Comparison of ENCODE assay signal across 9 mouse cellular contexts in genomic region chr7:73741841-73742240, GRCm38 (mm10). TPM values are rescaled to one million over a fixed set of nuclear protein-coding genes. Genes with fewer than 3 reads are reported as not detected.
DNase-seq lines count a peak whose midpoint lies in the region; ATAC-seq and TF ChIP-seq lines count a peak whose summit lies in the region.
"Had no signal": no experiment of that assay in that cellular context is flagged by ENCODE, and none has a peak within 500 bp of the region (broad histone marks: within the 10 kb centered on the region; RNA-seq: fewer than 3 reads in every experiment).

No protein-coding gene starts in this region.

- H3K27ac ChIP-seq in forebrain, embryonic 14.5 days (ENCODE audit: low read depth, low read length), result no peak overlapping the region
- H3K27ac ChIP-seq in forebrain, embryonic 10.5 days, result no peak overlapping the region
- peak overlapping the region; percentile 89 for H3K27ac ChIP-seq in lung, embryonic 14.5 days (ENCODE audit: low read depth)
- no peak overlapping the region for H3K27ac ChIP-seq in intestine, embryonic 16.5 days (ENCODE audit: low read length)
- H3K27ac ChIP-seq in olfactory bulb, adult 2 months (ENCODE audit: insufficient read depth, low read depth, low read length), result peak overlapping the region; percentile 84

- no peak overlapping the region for H3K4me3 ChIP-seq in forebrain, embryonic 14.5 days (ENCODE audit: low read depth, low read length)
- H3K4me3 ChIP-seq in forebrain, embryonic 10.5 days, result no peak overlapping the region
- peak overlapping the region; percentile 68 for H3K4me3 ChIP-seq in lung, embryonic 14.5 days (ENCODE audit: low read depth, low read length)
- H3K4me3 ChIP-seq in intestine, embryonic 16.5 days (ENCODE audit: low read length), result peak overlapping the region; percentile 74
- peak overlapping the region; percentile 21; the same call in 1 of the 2 replicates for H3K4me3 ChIP-seq in olfactory bulb, adult 2 months (ENCODE audit: insufficient read depth, low read depth, low read length)

- no peak for ATAC-seq in forebrain, embryonic 14.5 days
- no peak for ATAC-seq in lung, embryonic 14.5 days (ENCODE audit: insufficient read depth)
- no peak for ATAC-seq in intestine, embryonic 16.5 days

- H3K4me1 ChIP-seq in forebrain, embryonic 14.5 days (ENCODE audit: control insufficient read depth, insufficient read depth, low read length), result no peaks in the 10 kb centered on the region; the same call in 1 of the 2 replicates
- peaks cover 20% of the 10 kb centered on the region for H3K4me1 ChIP-seq in forebrain, embryonic 10.5 days
- peaks cover 9% of the 10 kb centered on the region for H3K4me1 ChIP-seq in lung, embryonic 14.5 days (ENCODE audit: insufficient read depth)
- peaks cover 17% of the 10 kb centered on the region for H3K4me1 ChIP-seq in intestine, embryonic 16.5 days (ENCODE audit: control insufficient read depth, insufficient read depth, low read length)
- H3K4me1 ChIP-seq in olfactory bulb, adult 2 months (ENCODE audit: control insufficient read depth, insufficient read depth, low read length), result peaks cover 22% of the 10 kb centered on the region

- DNase-seq in forebrain, embryonic 14.5 days (ENCODE audit: low spot score), result no peak
- no peak for DNase-seq in forebrain, embryonic 10.5 days (ENCODE audit: extremely low spot score, low spot score)
- DNase-seq in lung, embryonic 14.5 days, result no peak
- DNase-seq in lung, adult 18-20 months, result no peak
- no peak for DNase-seq in spleen, postnatal 36 days (ENCODE audit: low spot score in 2 of 2)
- DNase-seq in thymus, postnatal 4 days, result no peak
- DNase-seq: kidney, adult 11 months had no signal

- no peak for TF ChIP-seq POLR2A in olfactory bulb, adult 2 months (IDR thresholded peaks at IDR 0.05; ENCODE audit: insufficient read depth, low read depth, low read length)

- no peaks in the 10 kb centered on the region for H3K9me3 ChIP-seq in forebrain, embryonic 14.5 days (replicated peaks; ENCODE audit: control insufficient read depth, low read length)
- no peaks in the 10 kb centered on the region for H3K9me3 ChIP-seq in forebrain, embryonic 10.5 days
- H3K9me3 ChIP-seq in lung, embryonic 14.5 days (ENCODE audit: low read depth, low read length), result no peaks in the 10 kb centered on the region
- no peaks in the 10 kb centered on the region for H3K9me3 ChIP-seq in intestine, embryonic 16.5 days (ENCODE audit: control insufficient read depth, low read length)

- H3K4me2 ChIP-seq in forebrain, embryonic 14.5 days (ENCODE audit: low read length), result peak overlapping the region; percentile 92
- peak overlapping the region; percentile 99 for H3K4me2 ChIP-seq in lung, embryonic 14.5 days
- H3K4me2 ChIP-seq in intestine, embryonic 16.5 days (ENCODE audit: low read depth, low read length), result peak overlapping the region; percentile 94

- 77% methylated on average over 6 of the region's 6 CpGs for WGBS in forebrain, embryonic 14.5 days
- 76% methylated on average over 6 of the region's 6 CpGs for WGBS in forebrain, embryonic 10.5 days
- 51% methylated on average over 6 of the region's 6 CpGs for WGBS in lung, embryonic 14.5 days
- WGBS in intestine, embryonic 16.5 days, result 71% methylated on average over 6 of the region's 6 CpGs
- WGBS in olfactory bulb, adult 2 months, result 65% methylated on average over 6 of the region's 6 CpGs

- H3K36me3 ChIP-seq in forebrain, embryonic 14.5 days (ENCODE audit: control insufficient read depth, insufficient read depth, low read length), result no peaks in the 10 kb centered on the region
- H3K36me3 ChIP-seq in forebrain, embryonic 10.5 days (replicated peaks), result no peaks in the 10 kb centered on the region
- no peaks in the 10 kb centered on the region for H3K36me3 ChIP-seq in lung, embryonic 14.5 days (ENCODE audit: insufficient read depth)
- H3K36me3 ChIP-seq in intestine, embryonic 16.5 days (ENCODE audit: control insufficient read depth, insufficient read depth, low read length), result no peaks in the 10 kb centered on the region

- H3K9ac ChIP-seq in forebrain, embryonic 14.5 days (ENCODE audit: low read length), result no peak overlapping the region
- peak overlapping the region; percentile 75 for H3K9ac ChIP-seq in lung, embryonic 14.5 days
- H3K9ac ChIP-seq in intestine, embryonic 16.5 days (ENCODE audit: low read depth, low read length), result 0 out of 2 replicates have a peak overlapping the region, but pooled peaks have one; percentile 80

- H3K27me3 ChIP-seq in forebrain, embryonic 14.5 days (replicated peaks; ENCODE audit: control insufficient read depth, insufficient read depth, low read length), result peaks cover 17% of the 10 kb centered on the region; the same call in 1 of the 2 replicates
- H3K27me3 ChIP-seq in forebrain, embryonic 10.5 days (ENCODE audit: poor library complexity, severe bottlenecking), result peaks cover 53% of the 10 kb centered on the region
- H3K27me3 ChIP-seq in lung, embryonic 14.5 days (ENCODE audit: insufficient read depth, low read length), result peaks cover 6% of the 10 kb centered on the region; the same call in 1 of the 2 replicates
- no peaks in the 10 kb centered on the region for H3K27me3 ChIP-seq in intestine, embryonic 16.5 days (replicated peaks; ENCODE audit: control insufficient read depth, insufficient read depth, low read length)

- no peak for TF ChIP-seq CTCF in lung, embryonic 14.5 days (IDR thresholded peaks at IDR 0.05; ENCODE audit: low read depth)
- TF ChIP-seq CTCF in olfactory bulb, adult 2 months (IDR thresholded peaks at IDR 0.05; ENCODE audit: insufficient read depth, low read depth, low read length), result no peak

RNA-seq across cellular contexts. Expression of gene Fam174b, which starts 1.7 kb away (rescaled TPM):
- 13.2 and 22.6 TPM in 2 replicates for polyA plus RNA-seq in forebrain, embryonic 14.5 days (2014; fragmentation: Nextera tagmentation; extraction: Ambion mirVana)
- polyA plus RNA-seq in forebrain, embryonic 10.5 days (2016; fragmentation: Nextera tagmentation; extraction: Ambion mirVana), result 13.4 and 15.1 TPM in 2 replicates
- polyA plus RNA-seq in lung, embryonic 14.5 days (2014; fragmentation: Nextera tagmentation; extraction: Ambion mirVana), result 72.6 and 74.8 TPM in 2 replicates
- 32.7 and 33.7 TPM in 2 replicates for polyA plus RNA-seq in intestine, embryonic 16.5 days (2015; fragmentation: Nextera tagmentation; extraction: Ambion mirVana)
- not detected in 2 replicates for polyA plus RNA-seq in olfactory bulb, adult 2 months (2012; ENCODE audit: insufficient read depth, insufficient read length, low replicate concordance, missing spikeins)

Comparison
In these comparisons a context has a peak if more than half of its experiments do, and no peak if none do; other contexts are left out.
1. H3K27ac ChIP-seq: peak in lung, embryonic 14.5 days (single experiment) and olfactory bulb, adult 2 months (single experiment); none in forebrain, embryonic 14.5 days (single experiment), forebrain, embryonic 10.5 days (single experiment) and intestine, embryonic 16.5 days (single experiment).
2. H3K4me3 ChIP-seq: peak in lung, embryonic 14.5 days (single experiment), intestine, embryonic 16.5 days (single experiment) and olfactory bulb, adult 2 months (single experiment); none in forebrain, embryonic 14.5 days (single experiment) and forebrain, embryonic 10.5 days (single experiment).
3. RNA of gene Fam174b, which starts 1.7 kb away (polyA plus RNA-seq): 72.6 to 74.8 TPM in lung, embryonic 14.5 days, 32.7 to 33.7 TPM in intestine, embryonic 16.5 days, 13.4 to 15.1 TPM in forebrain, embryonic 10.5 days and 13.2 to 22.6 TPM in forebrain, embryonic 14.5 days; not detected in olfactory bulb, adult 2 months; every median in the first group is over 10 times any median in the second.
4. Peak in every context shown above with its lines, with median percentiles within 50 percentile points of each other: H3K4me2 ChIP-seq.